Mouse (Mus musculus) olfactory bulb, adult 2 months (tissue): ENCODE data around the gene Tars2.

Experiments used
- CTCF ChIP-seq: fragments of 200-500 bp; IDR thresholded peaks from 2 replicates; pipeline ENCODE4 v1.5.1; 2012; ENCODE audit warnings: low read depth, mild to moderate bottlenecking, low read length, moderate library complexity; ENCODE audit not compliant: insufficient read depth
- POLR2A ChIP-seq: fragments of 200-500 bp; IDR thresholded peaks from 2 replicates; pipeline ENCODE4 v1.6.1; 2012; ENCODE audit warnings: mild to moderate bottlenecking, low read depth, low read length, moderate library complexity; ENCODE audit not compliant: insufficient read depth

DNA sequence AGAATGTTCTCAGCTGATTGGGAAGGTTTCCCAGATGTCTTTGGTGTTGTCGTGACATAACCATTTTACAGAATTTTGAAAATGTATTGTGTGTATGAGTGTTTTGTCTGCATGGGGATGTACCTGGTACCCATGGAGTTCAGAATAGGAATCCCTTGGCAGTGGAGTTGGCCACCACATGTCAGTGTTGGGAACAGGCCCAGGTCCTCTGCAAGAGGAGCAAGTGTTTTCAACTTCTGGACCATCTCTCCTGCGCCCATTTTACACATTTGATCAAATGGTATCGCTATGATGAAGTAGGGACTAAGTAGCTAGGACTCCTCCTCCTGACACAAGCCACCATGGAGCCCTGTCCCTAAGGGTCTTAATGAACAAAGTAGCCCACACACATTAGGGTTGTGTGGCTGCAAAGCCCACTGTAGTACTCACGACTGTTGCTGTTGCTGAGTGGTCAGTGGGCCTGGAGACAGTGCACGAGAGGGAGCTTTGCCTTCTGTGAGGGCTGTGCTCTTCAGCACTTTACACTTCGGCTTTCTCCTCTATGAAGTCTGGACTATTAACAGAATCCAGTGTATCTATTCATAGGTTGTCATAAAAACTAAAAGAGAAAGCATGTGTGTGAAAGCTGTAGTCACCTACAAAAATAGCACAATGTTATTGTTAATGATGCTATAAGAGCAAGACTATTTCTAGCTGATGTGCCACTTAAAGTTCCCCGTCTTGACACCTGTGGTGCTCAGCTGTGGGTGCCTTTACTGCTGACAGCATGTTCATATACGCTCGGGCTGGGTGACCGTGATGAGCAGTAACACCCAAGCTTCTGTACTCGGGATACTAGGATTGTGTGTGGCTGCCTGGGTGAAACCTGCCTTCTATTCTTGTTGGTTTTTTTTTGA lies 65.0 kb downstream of the Tars2 start:
- TF ChIP-seq CTCF (no peak), POLR2A (no peak)
